Mouse (Mus musculus) midbrain, embryonic 12.5 days (tissue): ENCODE measurements around the gene Rassf3. TPM values are rescaled to one million over a fixed set of nuclear protein-coding genes. Genes with fewer than 3 reads are reported as not detected.

Source experiments
- ATAC-seq: fragments of 200-750 bp; cut with Nextera tagmentation; 2 replicates; pipeline ENCODE4 v1.8.0; 2017; ENCODE audit warnings: low read depth, moderate TSS enrichment, moderate library complexity; ENCODE audit not compliant: low FRiP score
- H3K27ac ChIP-seq: fragments of 300-500 bp; sonication (generic); replicated peaks from 2 replicates; pipeline ENCODE4 v1.5.1; 2016; ENCODE audit warnings: mild to moderate bottlenecking
- H3K27me3 ChIP-seq: fragments of 300-500 bp; sonication (generic); 2 replicates; pipeline ENCODE4 v1.6.1; 2016; ENCODE audit warnings: mild to moderate bottlenecking
- H3K36me3 ChIP-seq: fragments of 300-500 bp; sonication (generic); 2 replicates; pipeline ENCODE4 v1.6.1; 2016
- H3K4me1 ChIP-seq: fragments of 300-500 bp; sonication (generic); 2 replicates; pipeline ENCODE4 v1.6.1; 2016
- H3K4me2 ChIP-seq: fragments of 300-500 bp; sonication (generic); replicated peaks from 2 replicates; pipeline ENCODE4 v1.6.1; 2016; ENCODE audit warnings: mild to moderate bottlenecking, moderate library complexity
- H3K4me3 ChIP-seq: fragments of 300-500 bp; sonication (generic); 2 replicates; pipeline ENCODE4 v1.5.1; 2016; ENCODE audit warnings: mild to moderate bottlenecking
- H3K9ac ChIP-seq: fragments of 300-500 bp; sonication (generic); replicated peaks from 2 replicates; pipeline ENCODE4 v1.6.1; 2016; ENCODE audit warnings: mild to moderate bottlenecking, moderate library complexity
- H3K9me3 ChIP-seq: fragments of 300-500 bp; sonication (generic); 2 replicates; pipeline ENCODE4 v1.6.1; 2016; ENCODE audit warnings: mild to moderate bottlenecking
- WGBS: fragments of 180-500 bp; shearing (Covaris S2); methylation state at CpG from one replicate; pipeline ENCODE4 v1.1.7; 2016; 5-methylcytosine and 5-hydroxymethylcytosine counted together
- polyA plus RNA-seq: library from polyadenylated mRNA; unstranded; fragments of >200 nt; fragmentation: Nextera tagmentation; extraction: Ambion mirVana; gene quantifications from 2 replicates; pipeline ENCODE4 v1.2.1, GENCODE M21; 2016

Rassf3 gene
- polyA plus RNA-seq, 1 experiment from 2014 or later = 6.7 TPM

DNA sequence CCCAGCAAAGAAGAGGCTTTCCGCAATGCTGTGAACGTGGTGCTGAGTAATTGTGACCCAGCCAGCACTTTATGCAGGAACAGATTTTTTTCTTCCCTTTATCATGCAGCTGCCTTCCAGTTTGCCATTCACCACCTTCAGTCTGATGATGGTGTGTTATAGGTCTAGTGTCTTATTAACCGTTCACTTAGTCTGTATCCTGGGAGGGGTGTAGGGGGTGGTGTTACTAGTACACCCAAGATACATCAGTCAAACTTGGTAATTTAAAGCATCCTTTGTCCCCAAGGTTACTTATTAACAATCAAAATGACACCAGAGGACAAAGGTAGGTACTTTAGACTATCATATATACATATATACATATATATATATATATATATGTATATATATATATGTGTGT lies 51.7 kb downstream of the Rassf3 start:
- Histone ChIP-seq H3K27ac (no peak overlapping the region), H3K36me3 (no peaks in the 10 kb centered on the region), H3K9ac (no peak overlapping the region), H3K9me3 (no peaks in the 10 kb centered on the region), H3K4me1 (peaks cover 26% of the 10 kb centered on the region), H3K4me2 (no peak overlapping the region), H3K4me3 (no peak overlapping the region), H3K27me3 (no peaks in the 10 kb centered on the region)
- 88% methylated on average over 3 of the region's 3 CpGs for WGBS
- ATAC-seq = no peak

- WGBS = 47% methylated on average over 16 of the region's 16 CpGs
- Histone ChIP-seq H3K4me2 (no peak overlapping the region), H3K27ac (0 out of 2 replicates have a peak overlapping the region, but pooled peaks have one; percentile 15), H3K9ac (no peak overlapping the region), H3K4me3 (no peak overlapping the region), H3K4me1 (peaks cover 23% of the 10 kb centered on the region), H3K27me3 (no peaks in the 10 kb centered on the region), H3K36me3 (no peaks in the 10 kb centered on the region), H3K9me3 (no peaks in the 10 kb centered on the region)
- ATAC-seq = no peak
Measured at GRCm38 (mm10) chr10:121423541-121424349, 52.4 kb downstream of the Rassf3 start.

- WGBS = 97% methylated on average over 6 of the region's 6 CpGs
- no peak for ATAC-seq
- Histone ChIP-seq H3K27ac (no peak overlapping the region), H3K4me1 (peaks cover 23% of the 10 kb centered on the region), H3K4me2 (no peak overlapping the region), H3K27me3 (no peaks in the 10 kb centered on the region), H3K9me3 (no peaks in the 10 kb centered on the region), H3K36me3 (no peaks in the 10 kb centered on the region), H3K9ac (no peak overlapping the region), H3K4me3 (no peak overlapping the region)
Measured at GRCm38 (mm10) chr10:121422294-121422693, 53.9 kb downstream of the Rassf3 start.

DNA sequence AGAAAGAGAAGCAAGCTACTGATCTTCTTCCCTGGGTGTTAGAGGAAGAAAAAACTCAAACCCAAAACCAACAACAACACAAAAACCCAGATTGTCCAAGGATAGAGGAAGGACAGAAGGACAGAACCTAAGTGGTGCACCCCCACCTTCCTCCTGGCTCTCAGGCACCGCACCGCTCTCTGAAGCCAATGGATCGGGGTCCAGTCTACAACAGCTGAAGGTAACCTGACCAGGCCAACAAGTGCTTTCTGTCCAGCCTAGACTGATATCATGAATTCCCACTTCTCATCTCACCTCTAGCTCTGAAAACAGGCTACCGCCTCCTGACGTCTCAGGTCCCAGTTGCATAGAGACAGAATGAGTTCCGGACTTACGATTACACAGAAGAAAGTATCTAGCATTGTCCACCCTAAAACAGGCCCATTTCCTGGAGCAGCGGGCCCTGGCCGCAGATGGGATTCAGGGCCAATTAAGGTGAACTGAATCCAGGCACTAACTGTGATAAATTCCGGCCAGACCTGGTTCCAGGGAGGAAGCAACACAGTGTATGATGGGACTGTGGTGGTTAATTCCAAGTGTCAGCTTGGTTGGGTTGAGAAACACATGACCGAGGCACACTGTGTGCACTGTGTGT lies 54.4 kb downstream of the Rassf3 start:
- 95% methylated on average over 11 of the region's 11 CpGs for WGBS
- no peak for ATAC-seq

GRCm38 (mm10) chr10:121421023-121421422 lies 55.1 kb downstream of the Rassf3 start:
- ATAC-seq = no peak
- H3K4me3 ChIP-seq = no peak overlapping the region
- no peaks in the 10 kb centered on the region for H3K36me3 ChIP-seq
- no peak overlapping the region for H3K4me2 ChIP-seq
- H3K27me3 ChIP-seq = no peaks in the 10 kb centered on the region
- H3K4me1 ChIP-seq = peaks cover 23% of the 10 kb centered on the region
- no peak overlapping the region for H3K27ac ChIP-seq
- no peak overlapping the region for H3K9ac ChIP-seq
- 89% methylated on average over 9 of the region's 9 CpGs for WGBS
- no peaks in the 10 kb centered on the region for H3K9me3 ChIP-seq

More for the DNA sequence above, 54.4 kb downstream of the Rassf3 start:
- Histone ChIP-seq H3K9me3 (no peaks in the 10 kb centered on the region), H3K4me3 (no peak overlapping the region), H3K36me3 (no peaks in the 10 kb centered on the region), H3K27ac (no peak overlapping the region), H3K4me1 (peaks cover 23% of the 10 kb centered on the region), H3K27me3 (no peaks in the 10 kb centered on the region), H3K4me2 (no peak overlapping the region), H3K9ac (no peak overlapping the region)

DNA sequence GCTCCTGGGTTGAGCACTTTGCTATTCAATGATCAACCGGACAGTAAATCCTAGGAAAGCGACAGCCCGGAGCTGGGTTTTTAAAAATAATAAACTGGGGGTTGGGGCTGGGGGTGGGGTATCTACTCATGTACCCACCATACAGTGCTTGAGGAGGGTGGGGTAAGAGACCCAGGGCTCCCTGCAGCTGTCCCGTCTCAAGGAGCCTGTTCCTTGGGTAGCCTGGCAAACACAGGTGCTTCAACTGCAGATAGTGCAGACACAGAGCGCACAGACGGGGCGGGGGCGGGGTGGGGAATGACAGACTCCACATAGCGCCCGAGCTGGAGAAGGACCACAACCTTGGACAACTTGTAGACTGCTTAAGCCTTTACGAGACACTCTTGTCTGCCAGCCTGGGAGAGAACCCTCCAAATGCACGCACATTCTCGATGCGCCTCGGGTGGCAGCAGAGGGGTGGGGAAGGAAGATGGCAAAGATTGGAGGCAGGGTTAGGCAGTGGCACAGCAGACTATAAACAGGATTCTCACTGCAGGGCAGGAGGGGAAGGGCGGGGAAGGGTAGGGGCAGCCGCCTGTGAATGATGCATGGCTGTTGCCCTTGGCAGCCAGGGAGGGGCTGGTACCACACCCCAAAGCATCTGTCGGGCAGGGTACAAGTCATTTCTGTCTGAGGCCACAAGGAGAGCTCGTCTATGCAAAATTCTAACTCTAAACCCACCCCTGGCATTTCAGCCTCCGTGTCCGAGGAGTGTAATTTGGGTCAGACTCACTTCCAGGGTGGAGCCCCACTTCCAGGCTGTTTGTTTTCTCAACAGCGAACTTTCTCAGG lies 56.3 kb downstream of the Rassf3 start:
- no peaks in the 10 kb centered on the region for H3K36me3 ChIP-seq
- H3K27me3 ChIP-seq = no peaks in the 10 kb centered on the region
- no peak overlapping the region for H3K4me3 ChIP-seq
- H3K9me3 ChIP-seq = no peaks in the 10 kb centered on the region
- no peak overlapping the region for H3K9ac ChIP-seq
- WGBS = 73% methylated on average over 22 of the region's 22 CpGs
- no peak overlapping the region for H3K27ac ChIP-seq
- peaks cover 23% of the 10 kb centered on the region for H3K4me1 ChIP-seq
- H3K4me2 ChIP-seq = no peak overlapping the region
- ATAC-seq = no peak

GRCm38 (mm10) chr10:121418835-121419234 lies 57.3 kb downstream of the Rassf3 start:
- Histone ChIP-seq H3K9ac (no peak overlapping the region), H3K4me3 (no peak overlapping the region), H3K36me3 (no peaks in the 10 kb centered on the region), H3K27me3 (no peaks in the 10 kb centered on the region), H3K27ac (no peak overlapping the region), H3K4me1 (peaks cover 18% of the 10 kb centered on the region), H3K9me3 (no peaks in the 10 kb centered on the region), H3K4me2 (no peak overlapping the region)
- 79% methylated on average over 14 of the region's 14 CpGs for WGBS
- no peak for ATAC-seq

DNA sequence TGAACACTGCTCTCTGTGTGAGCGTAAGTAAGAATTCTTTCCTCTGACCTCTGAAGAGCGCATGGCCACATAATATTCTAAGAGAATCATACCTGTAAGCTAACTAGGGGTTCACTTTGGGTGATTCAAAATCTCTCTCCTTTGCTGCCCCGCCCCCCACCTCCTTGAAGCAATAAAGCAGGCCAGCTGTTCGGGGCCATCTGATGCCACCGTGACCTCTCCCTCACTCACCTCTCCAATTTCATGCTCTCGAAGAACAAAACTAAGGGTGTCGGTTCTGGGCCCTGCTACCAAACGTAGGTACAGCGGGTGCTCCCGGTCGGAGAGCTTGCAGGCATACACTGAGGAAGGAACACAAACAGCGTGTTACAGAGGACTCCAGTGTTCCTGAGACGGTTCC lies 62.0 kb downstream of the Rassf3 start:
- H3K36me3 ChIP-seq = 0 out of 2 replicates have a peak, but pooled peaks cover 2% of the 10 kb centered on the region
- no peak overlapping the region for H3K27ac ChIP-seq
- no peak overlapping the region for H3K4me3 ChIP-seq
- H3K9me3 ChIP-seq = no peaks in the 10 kb centered on the region
- no peaks in the 10 kb centered on the region for H3K27me3 ChIP-seq
- no peaks in the 10 kb centered on the region for H3K4me1 ChIP-seq
- no peak overlapping the region for H3K4me2 ChIP-seq
- ATAC-seq = no peak
- H3K9ac ChIP-seq = no peak overlapping the region
- WGBS = 86% methylated on average over 13 of the region's 13 CpGs

DNA sequence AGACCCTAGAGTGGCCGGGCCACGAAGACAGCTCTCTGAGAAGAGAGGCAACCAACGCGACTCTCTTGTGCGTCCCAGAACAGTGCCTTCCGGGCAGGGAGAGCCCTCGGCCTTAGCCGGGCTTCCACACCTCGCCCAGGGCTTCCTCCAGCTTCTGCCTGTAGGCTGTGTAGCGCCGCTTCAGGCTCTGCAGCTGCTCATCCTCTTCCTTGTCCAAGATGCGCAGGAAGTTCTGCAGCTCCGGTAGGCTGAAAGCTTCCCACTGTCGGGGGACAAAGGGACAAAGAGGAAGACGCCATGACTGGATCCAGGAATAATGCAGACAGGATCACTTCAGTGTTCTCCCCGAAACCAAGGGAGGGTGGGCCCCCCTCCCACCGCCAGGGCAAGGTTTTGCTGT lies 63.3 kb downstream of the Rassf3 start:
- Histone ChIP-seq H3K4me2 (no peak overlapping the region), H3K27ac (no peak overlapping the region), H3K36me3 (0 out of 2 replicates have a peak, but pooled peaks cover 2% of the 10 kb centered on the region), H3K9me3 (no peaks in the 10 kb centered on the region), H3K4me3 (no peak overlapping the region), H3K4me1 (no peaks in the 10 kb centered on the region), H3K9ac (no peak overlapping the region), H3K27me3 (no peaks in the 10 kb centered on the region)
- no peak for ATAC-seq
- WGBS = 87% methylated on average over 17 of the region's 17 CpGs

GRCm38 (mm10) chr10:121411721-121412455 lies 64.3 kb downstream of the Rassf3 start:
- no peak for ATAC-seq
- no peak overlapping the region for H3K4me3 ChIP-seq
- H3K4me1 ChIP-seq = no peaks in the 10 kb centered on the region
- no peak overlapping the region for H3K9ac ChIP-seq
- H3K27ac ChIP-seq = no peak overlapping the region
- no peak overlapping the region for H3K4me2 ChIP-seq
- H3K36me3 ChIP-seq = 0 out of 2 replicates have a peak, but pooled peaks cover 2% of the 10 kb centered on the region
- H3K9me3 ChIP-seq = no peaks in the 10 kb centered on the region
- WGBS = 89% methylated on average over 11 of the region's 11 CpGs
- H3K27me3 ChIP-seq = no peaks in the 10 kb centered on the region

- no peak for ATAC-seq
- no peak overlapping the region for H3K4me3 ChIP-seq
- H3K36me3 ChIP-seq = 0 out of 2 replicates have a peak, but pooled peaks cover 2% of the 10 kb centered on the region
- H3K27ac ChIP-seq = no peak overlapping the region
- no peaks in the 10 kb centered on the region for H3K9me3 ChIP-seq
- no peaks in the 10 kb centered on the region for H3K4me1 ChIP-seq
- H3K4me2 ChIP-seq = no peak overlapping the region
- no peaks in the 10 kb centered on the region for H3K27me3 ChIP-seq
- no peak overlapping the region for H3K9ac ChIP-seq
- 79% methylated on average over 7 of the region's 7 CpGs for WGBS
Measured at GRCm38 (mm10) chr10:121409717-121410116, 66.4 kb downstream of the Rassf3 start.
